ENCODE assay signal across 8 mouse cellular contexts in the genomic region with DNA sequence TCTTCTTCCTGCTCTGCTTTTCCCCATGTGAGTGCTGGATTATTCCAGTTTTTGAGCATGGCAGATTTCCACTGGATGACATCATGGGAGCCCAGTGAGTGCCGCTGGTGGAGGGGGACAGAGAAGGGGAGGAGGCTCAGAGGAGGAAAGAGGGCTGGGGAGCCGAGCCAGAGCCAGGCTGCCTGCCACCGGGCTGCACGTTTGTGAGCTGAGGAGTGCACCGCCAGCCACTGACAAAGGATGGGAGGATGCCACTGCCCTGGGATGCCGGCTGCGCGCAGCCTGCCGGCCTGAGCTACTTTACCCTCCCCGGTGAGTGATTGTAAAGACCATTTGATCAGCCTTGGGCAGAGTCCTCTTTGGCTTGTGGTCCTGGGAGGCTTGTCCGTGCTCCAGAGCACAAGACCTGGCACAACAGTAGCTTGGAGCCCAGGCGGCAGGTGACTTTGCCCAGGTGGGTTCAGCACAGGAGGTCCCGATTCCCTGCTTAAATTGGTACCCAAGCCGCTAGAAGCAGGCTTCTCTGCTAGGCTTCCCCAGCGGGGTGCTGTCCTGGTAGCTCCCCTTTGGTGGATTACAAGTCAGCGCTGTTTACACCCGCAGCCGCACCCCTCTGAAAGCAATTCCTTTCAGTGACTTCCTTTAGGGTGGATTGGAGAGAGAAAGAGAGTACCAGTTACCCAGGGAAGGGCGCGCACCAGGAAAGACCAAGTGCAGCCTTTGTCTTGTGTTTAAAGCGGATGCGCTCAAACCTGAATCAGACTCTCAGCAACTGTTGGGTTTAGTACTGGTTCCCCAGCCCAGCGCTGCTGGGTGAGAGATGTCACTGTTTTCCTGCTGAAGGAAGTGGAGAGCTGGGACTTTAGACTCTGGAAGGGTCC. TPM values are rescaled to one million over a fixed set of nuclear protein-coding genes. Genes with fewer than 3 reads are reported as not detected.
DNase-seq lines count a peak whose midpoint lies in the region; ATAC-seq and TF ChIP-seq lines count a peak whose summit lies in the region.

March1 (plus strand) TSS at position 30 of the 881 bp plus-strand sequence.

- no peaks in the 10 kb centered on the region for H3K4me1 ChIP-seq in heart, embryonic 11.5 days (ENCODE audit: control insufficient read depth, insufficient read depth, low read length)
- H3K4me1 ChIP-seq in embryonic facial prominence, embryonic 12.5 days: no peaks in the 10 kb centered on the region
- H3K4me1 ChIP-seq in hindbrain, postnatal 0 days (ENCODE audit: insufficient read depth, low read length): no peaks in the 10 kb centered on the region
- peaks cover 12% of the 10 kb centered on the region for H3K4me1 ChIP-seq in midbrain, embryonic 10.5 days
- no peaks in the 10 kb centered on the region for H3K4me1 ChIP-seq in stomach, embryonic 15.5 days

- H3K27ac ChIP-seq in heart, embryonic 11.5 days (ENCODE audit: low read depth, low read length): no peak within 1 kb of the TSS
- no peak within 1 kb of the TSS for H3K27ac ChIP-seq in embryonic facial prominence, embryonic 12.5 days
- peak within 1 kb of the TSS; percentile 83 for H3K27ac ChIP-seq in hindbrain, postnatal 0 days
- H3K27ac ChIP-seq in midbrain, embryonic 10.5 days (replicated peaks): peak within 1 kb of the TSS; percentile 20; the same call in 1 of the 2 replicates
- H3K27ac ChIP-seq in stomach, embryonic 15.5 days: no peak within 1 kb of the TSS

- whole genome bisulfite sequencing in heart, embryonic 11.5 days (ENCODE audit: insufficient replicate concordance): 3% methylated on average over 23 of the region's 23 CpGs
- WGBS in embryonic facial prominence, embryonic 12.5 days: 2% methylated on average over 23 of the region's 23 CpGs
- under 1% methylated on average over 23 of the region's 23 CpGs for WGBS in hindbrain, postnatal 0 days
- under 1% methylated on average over 23 of the region's 23 CpGs for WGBS in midbrain, embryonic 10.5 days
- WGBS in stomach, embryonic 15.5 days: under 1% methylated on average over 23 of the region's 23 CpGs

- peaks cover 17% of the 10 kb centered on the region for H3K27me3 ChIP-seq in heart, embryonic 11.5 days (ENCODE audit: control insufficient read depth, insufficient read depth, low read length)
- peaks cover 21% of the 10 kb centered on the region for H3K27me3 ChIP-seq in embryonic facial prominence, embryonic 12.5 days
- no peaks in the 10 kb centered on the region for H3K27me3 ChIP-seq in hindbrain, postnatal 0 days (ENCODE audit: insufficient read depth, low read length)
- peaks cover 24% of the 10 kb centered on the region for H3K27me3 ChIP-seq in midbrain, embryonic 10.5 days (ENCODE audit: low read depth, poor library complexity, severe bottlenecking)
- peaks cover 17% of the 10 kb centered on the region; the same call in 1 of the 2 replicates for H3K27me3 ChIP-seq in stomach, embryonic 15.5 days (replicated peaks)

- no peak within 1 kb of the TSS for H3K9ac ChIP-seq in heart, embryonic 11.5 days (ENCODE audit: low read depth, low read length)
- no peak within 1 kb of the TSS for H3K9ac ChIP-seq in embryonic facial prominence, embryonic 12.5 days
- H3K9ac ChIP-seq in hindbrain, postnatal 0 days (replicated peaks; ENCODE audit: low read length): peak within 1 kb of the TSS; percentile 82
- no peak within 1 kb of the TSS for H3K9ac ChIP-seq in stomach, embryonic 15.5 days

- no peak within 1 kb of the TSS for H3K4me3 ChIP-seq in heart, embryonic 11.5 days (ENCODE audit: low read depth, low read length)
- no peak within 1 kb of the TSS for H3K4me3 ChIP-seq in embryonic facial prominence, embryonic 12.5 days
- H3K4me3 ChIP-seq in hindbrain, postnatal 0 days (ENCODE audit: low read length): peak within 1 kb of the TSS; percentile 68
- peak within 1 kb of the TSS; percentile 51 for H3K4me3 ChIP-seq in midbrain, embryonic 10.5 days
- H3K4me3 ChIP-seq in stomach, embryonic 15.5 days (replicated peaks): no peak within 1 kb of the TSS

- no peak for DNase-seq in heart, adult 9 months (ENCODE audit: low spot score in 2 of 2)
- DNase-seq in hindbrain, postnatal 0 days (ENCODE audit: low spot score): peak; percentile 83
- peak; percentile 29 for DNase-seq in midbrain, embryonic 10.5 days (ENCODE audit: low spot score)
- no peak for DNase-seq in ovary, postnatal 14 days (ENCODE audit: low spot score)
- no peak for DNase-seq in kidney, postnatal 14 days

- H3K4me2 ChIP-seq in heart, embryonic 11.5 days: peak within 1 kb of the TSS; percentile 36
- H3K4me2 ChIP-seq in embryonic facial prominence, embryonic 12.5 days (replicated peaks): peak within 1 kb of the TSS; percentile 29
- H3K4me2 ChIP-seq in hindbrain, postnatal 0 days (ENCODE audit: low read depth, low read length): peak within 1 kb of the TSS; percentile 71
- no peak within 1 kb of the TSS for H3K4me2 ChIP-seq in stomach, embryonic 15.5 days

- no peaks in the 10 kb centered on the region for H3K9me3 ChIP-seq in heart, embryonic 11.5 days (replicated peaks; ENCODE audit: control insufficient read depth, low read length)
- no peaks in the 10 kb centered on the region for H3K9me3 ChIP-seq in embryonic facial prominence, embryonic 12.5 days
- no peaks in the 10 kb centered on the region for H3K9me3 ChIP-seq in hindbrain, postnatal 0 days (ENCODE audit: low read length)
- H3K9me3 ChIP-seq in midbrain, embryonic 10.5 days (replicated peaks): no peaks in the 10 kb centered on the region
- H3K9me3 ChIP-seq in stomach, embryonic 15.5 days: no peaks in the 10 kb centered on the region

- no peak for TF ChIP-seq CTCF in hindbrain, postnatal 0 days (IDR thresholded peaks at IDR 0.05; ENCODE audit: low read depth)

- no peaks in the 10 kb centered on the region for H3K36me3 ChIP-seq in heart, embryonic 11.5 days (ENCODE audit: control insufficient read depth, insufficient read depth, low read length)
- no peaks in the 10 kb centered on the region for H3K36me3 ChIP-seq in embryonic facial prominence, embryonic 12.5 days
- H3K36me3 ChIP-seq in hindbrain, postnatal 0 days (ENCODE audit: insufficient read depth, low read length): no peaks in the 10 kb centered on the region
- no peaks in the 10 kb centered on the region for H3K36me3 ChIP-seq in midbrain, embryonic 10.5 days
- no peaks in the 10 kb centered on the region for H3K36me3 ChIP-seq in stomach, embryonic 15.5 days

- no peak; the same call in 1 of the 2 replicates for ATAC-seq in heart, embryonic 11.5 days (replicated peaks; ENCODE audit: insufficient number of reproducible peaks, low FRiP score, low TSS enrichment)
- ATAC-seq in embryonic facial prominence, embryonic 12.5 days (ENCODE audit: insufficient number of reproducible peaks, insufficient read depth, low FRiP score, low TSS enrichment): 0 out of 2 replicates have a peak, but pooled peaks have one; percentile 22
- peak; percentile 98 for ATAC-seq in hindbrain, postnatal 0 days
- 0 out of 2 replicates have a peak, but pooled peaks have one; percentile 35 for ATAC-seq in stomach, embryonic 15.5 days (ENCODE audit: insufficient read depth, low FRiP score, low read depth)

RNA-seq across cellular contexts. Expression of gene March1, which starts in this region (rescaled TPM):
- polyA plus RNA-seq in heart, embryonic 11.5 days (2014; fragmentation: Nextera tagmentation; extraction: Ambion mirVana): 0.33 and 0.41 TPM in 2 replicates
- polyA plus RNA-seq in embryonic facial prominence, embryonic 12.5 days (2016; fragmentation: Nextera tagmentation; extraction: Ambion mirVana): 0.81 and 0.90 TPM in 2 replicates
- total RNA-seq in hindbrain, postnatal 0 days (2014; rRNA removed): 39.8 and 47.5 TPM in 2 replicates
- polyA plus RNA-seq in hindbrain, postnatal 0 days (2015; fragmentation: Nextera tagmentation; extraction: Ambion mirVana): 39.4 and 42.8 TPM in 2 replicates
- 2.5 and 4.7 TPM in 2 replicates for polyA plus RNA-seq in midbrain, embryonic 10.5 days (2016; fragmentation: Nextera tagmentation; extraction: Ambion mirVana)
- 1.2 TPM in 2 replicates for polyA plus RNA-seq in stomach, embryonic 15.5 days (2015; fragmentation: Nextera tagmentation; extraction: Ambion mirVana)

Comparison
In these comparisons a context has a peak if more than half of its experiments do, and no peak if none do; other contexts are left out.
1. Peak in ATAC-seq and H3K4me2 ChIP-seq in embryonic facial prominence, embryonic 12.5 days; RNA of the gene not detected or under 1 TPM.
2. H3K27ac ChIP-seq: peak in hindbrain, postnatal 0 days (single experiment) and midbrain, embryonic 10.5 days (single experiment); none in heart, embryonic 11.5 days (single experiment), embryonic facial prominence, embryonic 12.5 days (single experiment) and stomach, embryonic 15.5 days (single experiment).
3. H3K4me3 ChIP-seq: peak in hindbrain, postnatal 0 days (single experiment) and midbrain, embryonic 10.5 days (single experiment); none in heart, embryonic 11.5 days (single experiment), embryonic facial prominence, embryonic 12.5 days (single experiment) and stomach, embryonic 15.5 days (single experiment).
4. DNase-seq: peak in hindbrain, postnatal 0 days (single experiment) and midbrain, embryonic 10.5 days (single experiment); none in heart, adult 9 months (0 of 2), ovary, postnatal 14 days (single experiment) and kidney, postnatal 14 days (single experiment).